Mouse (Mus musculus) heart, adult 2 months (tissue): ENCODE measurements at regions not wholly inside any gene's neighbourhood (a gene's known extent, or its start where the extent isn't known, plus 50 kb on each side); places are given as distances from the start of the nearest gene placed in this dataset.

Experiments used
- CTCF ChIP-seq: fragments of 200-600 bp; IDR thresholded peaks from 2 replicates; pipeline ENCODE4 v1.8.1; 2022; ENCODE audit warnings: antibody characterized with exemption, mild to moderate bottlenecking, moderate library complexity
- POLR2A ChIP-seq: fragments of 200-500 bp; IDR thresholded peaks from 2 replicates; pipeline ENCODE4 v1.6.1; 2011; ENCODE audit warnings: mild to moderate bottlenecking, low read depth, low read length, control low read depth; ENCODE audit not compliant: insufficient read depth

GRCm38 (mm10) chr13:28533080-28533479 is 275.8 kb downstream of the Gm11361 start:
- TF ChIP-seq CTCF = no peak
- no peak for TF ChIP-seq POLR2A
